Mouse (Mus musculus): ENCODE data around the gene Clcn7.
A peak's percentile ranks its signal among the peaks of the same experiment; 100 is the strongest.

Clcn7 gene

DNA sequence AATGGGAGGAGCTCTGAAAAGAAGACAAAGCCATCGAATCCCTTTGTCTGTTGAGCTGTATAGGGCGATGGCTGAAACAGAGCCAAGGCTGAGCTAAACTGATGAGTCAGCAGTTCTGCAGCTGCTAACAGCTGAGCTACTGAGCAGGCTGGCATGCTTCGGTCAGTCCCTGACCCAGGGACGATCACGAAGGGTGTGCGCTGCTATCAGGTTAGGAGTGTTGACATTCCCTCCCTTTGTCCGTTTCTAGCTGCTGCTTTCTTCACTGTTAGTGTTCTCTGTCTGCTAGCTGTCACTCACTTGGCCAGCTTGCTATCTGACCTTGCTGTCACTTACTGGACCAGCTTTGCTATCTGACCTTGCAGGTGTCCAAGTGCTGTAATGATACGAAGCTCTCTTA lies 6.1 kb upstream of the Clcn7 start:
- peak; percentile 55 for DNase-seq (ENCODE audit: low read depth)

DNA sequence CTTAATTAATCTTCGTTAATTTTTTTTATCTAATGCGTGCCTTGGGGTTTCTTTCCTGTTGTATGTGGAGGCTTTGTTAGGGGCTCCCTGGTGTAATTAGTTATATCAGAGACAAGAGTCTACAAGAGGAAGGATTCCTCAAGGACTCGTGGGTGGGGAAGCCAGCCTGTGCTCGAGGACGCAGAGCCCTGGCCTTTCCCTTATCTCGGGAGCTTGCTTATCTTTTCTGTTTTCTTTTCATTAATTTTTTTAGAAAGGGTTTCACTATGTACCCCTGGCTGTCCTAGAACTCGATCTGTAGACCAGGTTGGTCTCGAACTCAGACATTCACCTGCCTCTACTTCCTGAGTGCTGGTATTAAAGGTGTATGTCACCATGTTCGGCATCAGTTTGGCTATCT lies 5.5 kb upstream of the Clcn7 start:
- no peak for DNase-seq (ENCODE audit: low read depth)

DNA sequence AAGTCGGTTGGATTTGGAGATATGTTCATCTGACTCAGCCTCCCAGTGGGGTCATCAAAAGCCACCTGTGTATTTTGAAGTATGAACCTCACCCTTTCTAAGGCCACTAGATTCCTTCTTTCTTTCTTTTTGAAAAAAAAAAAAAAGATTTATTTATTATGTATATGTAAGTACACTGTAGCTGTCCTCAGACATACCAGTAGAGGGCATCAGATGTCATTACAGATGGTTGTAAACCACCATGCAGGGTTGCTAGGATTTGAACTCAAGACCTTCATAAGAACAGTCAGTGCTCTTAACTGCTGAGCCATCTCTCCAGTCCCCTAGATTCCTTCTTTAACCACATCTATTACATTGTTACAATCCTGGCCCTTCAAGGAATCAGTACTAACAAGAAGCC lies 3.1 kb upstream of the Clcn7 start:
- no peak for DNase-seq (ENCODE audit: low read depth)

DNA sequence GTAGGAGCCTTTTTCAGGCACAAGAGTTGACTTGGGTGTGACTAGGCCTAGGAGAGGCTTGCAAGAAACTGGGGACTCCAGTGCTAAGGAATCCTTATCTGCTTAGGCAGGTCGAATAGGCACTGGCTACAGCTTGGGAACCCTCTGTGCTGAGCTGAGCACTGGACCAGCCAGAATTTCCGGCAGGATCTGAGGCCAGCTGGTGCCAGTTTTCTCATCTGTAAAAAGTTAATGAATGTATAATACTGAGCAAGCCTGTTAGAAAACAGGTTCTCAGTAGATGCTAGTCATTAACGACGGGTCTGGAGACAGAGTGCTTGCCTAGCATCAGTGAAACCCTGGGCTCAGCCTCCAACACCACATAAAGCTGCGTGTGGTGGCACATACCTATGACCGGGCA lies 2.4 kb downstream of the Clcn7 start:
- no peak for DNase-seq (ENCODE audit: low read depth)

DNA sequence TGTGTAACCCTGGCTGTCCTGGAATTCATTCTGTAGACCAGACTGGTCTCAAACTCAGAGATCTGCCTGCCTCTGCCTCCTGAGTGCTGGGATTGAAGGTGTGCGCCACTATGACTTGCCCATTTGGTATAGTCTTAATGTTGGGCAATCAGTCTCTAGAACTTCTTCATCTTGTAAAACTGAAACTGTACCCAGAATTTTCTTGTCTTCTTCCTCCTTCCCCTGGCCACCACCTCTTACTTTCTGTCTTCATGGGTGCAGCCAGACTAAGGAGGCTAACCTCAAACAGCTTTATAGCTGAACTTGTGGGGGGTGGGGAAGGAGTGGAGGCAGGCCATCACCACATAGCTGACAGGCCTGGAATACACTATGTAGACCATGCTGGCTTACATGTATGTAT lies 5.6 kb downstream of the Clcn7 start:
- no peak for DNase-seq (ENCODE audit: low read depth)

DNA sequence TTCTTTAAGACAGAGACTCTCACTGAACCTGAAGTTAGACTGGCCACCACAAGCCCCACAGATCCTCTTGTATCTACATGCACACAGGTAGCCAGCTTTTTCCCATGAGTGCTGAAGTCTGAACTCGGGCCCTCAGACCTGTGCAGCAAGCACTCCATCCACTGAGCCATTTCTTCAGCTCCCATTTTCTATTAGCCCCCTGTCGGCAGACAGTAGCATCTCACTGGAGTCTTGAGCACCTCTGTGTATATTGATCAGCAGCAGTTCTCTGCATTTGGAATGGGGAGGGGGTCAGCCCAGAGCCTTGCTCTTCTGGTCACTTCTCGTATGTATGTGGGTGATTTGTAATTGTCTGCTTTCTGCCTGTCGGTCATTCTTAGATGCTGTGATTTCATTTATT lies 6.8 kb downstream of the Clcn7 start:
- DNase-seq (ENCODE audit: low read depth) = no peak

DNA sequence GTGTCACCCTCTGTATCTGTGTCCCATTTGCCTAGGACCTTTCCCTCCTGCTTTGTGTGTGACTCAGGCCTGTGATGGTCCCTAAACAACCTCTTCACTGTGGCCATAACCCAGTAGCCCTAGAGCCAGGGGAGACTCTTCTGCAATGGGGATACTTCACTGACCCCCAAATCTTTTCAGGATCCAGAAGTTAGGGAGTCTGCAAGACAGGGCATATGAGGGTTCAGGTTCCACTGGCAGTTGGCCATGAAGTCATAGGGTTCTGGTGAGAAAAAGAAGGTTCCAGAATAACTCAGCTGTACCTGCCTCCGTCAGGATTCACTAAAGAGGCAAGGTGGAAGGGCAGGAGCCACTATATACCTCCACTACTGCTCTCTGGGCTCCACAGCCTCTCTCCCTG lies 29.0 kb downstream of the Clcn7 start, which contains the start of gene Ccdc154:
Ccdc154 (plus strand) TSS at position 301 of the 400 bp plus-strand sequence.
- DNase-seq (ENCODE audit: low read depth) = no peak

DNA sequence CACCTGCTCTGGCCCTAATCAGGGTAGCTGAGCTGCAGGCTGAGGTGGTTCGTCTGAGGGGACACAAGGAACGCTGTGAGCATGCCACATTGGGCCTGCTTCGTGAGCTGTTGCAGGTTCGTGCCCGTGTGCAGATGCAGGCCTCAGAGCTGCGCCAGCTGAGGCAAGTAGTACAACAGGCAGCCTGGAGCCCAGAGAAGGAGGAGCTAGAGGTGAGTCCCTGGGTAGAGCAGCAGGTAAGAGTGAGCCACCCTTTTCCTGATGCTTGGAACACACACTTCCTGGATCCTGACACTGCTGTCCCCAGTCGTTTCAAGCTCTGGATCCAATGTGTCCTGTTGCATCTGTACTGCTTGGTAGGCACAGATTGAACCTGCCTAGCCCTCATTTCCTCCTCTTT lies 30.2 kb downstream of the Clcn7 start:
- no peak for DNase-seq (ENCODE audit: low read depth)

DNA sequence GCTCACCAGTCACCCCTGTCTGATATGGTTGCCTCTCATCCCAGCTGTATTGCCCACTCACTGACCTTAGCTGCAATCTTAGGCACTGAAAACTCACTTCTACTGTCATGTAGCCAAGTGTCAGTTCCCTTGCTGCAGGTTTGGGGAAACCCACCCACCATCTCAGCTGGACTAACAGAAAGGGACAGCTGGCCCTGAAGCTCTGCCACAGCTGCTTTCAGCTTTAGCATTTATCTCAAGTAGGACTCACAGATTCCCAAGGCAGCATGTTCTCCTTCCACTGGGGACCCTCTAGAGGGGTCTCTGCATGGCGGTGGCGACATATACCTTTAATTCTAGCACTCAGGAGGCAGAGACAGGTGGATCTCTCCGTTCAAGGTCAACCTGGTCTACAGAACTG lies 31.6 kb downstream of the Clcn7 start:
- no peak for DNase-seq (ENCODE audit: low read depth)

DNA sequence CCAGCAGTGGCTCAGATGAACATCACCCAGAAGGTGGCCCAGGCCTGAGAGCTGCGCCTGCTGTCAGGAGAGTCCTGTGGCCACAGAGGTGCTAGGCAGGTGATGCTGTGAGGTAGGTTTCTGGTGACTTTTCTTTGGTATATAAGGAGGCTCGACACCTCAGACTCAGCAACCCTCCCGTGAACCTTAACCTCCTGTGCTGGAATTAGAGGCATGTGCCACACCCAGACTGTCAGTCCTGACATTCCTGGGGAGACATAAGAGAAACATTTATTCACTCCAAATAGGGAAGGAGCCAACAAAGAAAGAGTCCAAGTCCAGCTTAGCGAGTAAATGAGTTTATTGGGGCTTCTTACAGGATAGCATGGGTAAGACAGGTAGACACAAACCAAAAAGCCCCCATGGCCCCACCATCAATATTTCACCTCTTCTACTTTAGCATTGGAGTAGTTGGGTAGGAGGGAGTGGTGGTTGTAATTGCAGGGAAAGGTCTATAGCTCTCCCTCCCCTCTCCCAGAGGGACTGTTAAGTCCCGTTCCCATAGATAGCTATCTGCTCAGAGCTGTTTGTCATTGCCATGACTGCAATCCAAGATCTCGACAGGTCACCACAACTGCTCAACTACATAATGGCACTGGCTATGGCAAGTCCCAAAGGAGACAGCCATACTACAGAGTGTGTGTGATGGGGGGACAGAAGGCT lies 32.9 kb downstream of the Clcn7 start:
- DNase-seq (ENCODE audit: low read depth) = no peak

DNA sequence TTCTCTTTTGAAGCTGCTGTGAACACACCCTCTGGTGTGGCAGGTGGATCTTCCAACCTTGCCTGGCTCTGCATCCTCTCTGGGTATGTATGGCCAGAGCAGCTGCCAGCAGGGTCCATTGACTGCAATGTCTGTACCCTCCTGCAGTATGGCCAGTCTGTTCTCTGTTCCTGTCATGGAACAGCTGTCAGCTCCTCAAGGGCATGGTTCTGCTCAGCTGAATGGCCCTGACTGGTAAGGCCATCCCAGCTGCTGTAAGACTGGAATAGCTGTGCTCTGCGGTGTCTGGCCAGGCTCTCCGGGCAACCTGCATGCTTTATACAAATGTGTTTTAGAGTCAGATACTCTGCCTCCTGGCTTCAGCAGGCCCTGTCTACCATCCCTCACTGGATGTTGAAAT lies 36.5 kb downstream of the Clcn7 start:
- no peak for DNase-seq (ENCODE audit: low read depth)

DNA sequence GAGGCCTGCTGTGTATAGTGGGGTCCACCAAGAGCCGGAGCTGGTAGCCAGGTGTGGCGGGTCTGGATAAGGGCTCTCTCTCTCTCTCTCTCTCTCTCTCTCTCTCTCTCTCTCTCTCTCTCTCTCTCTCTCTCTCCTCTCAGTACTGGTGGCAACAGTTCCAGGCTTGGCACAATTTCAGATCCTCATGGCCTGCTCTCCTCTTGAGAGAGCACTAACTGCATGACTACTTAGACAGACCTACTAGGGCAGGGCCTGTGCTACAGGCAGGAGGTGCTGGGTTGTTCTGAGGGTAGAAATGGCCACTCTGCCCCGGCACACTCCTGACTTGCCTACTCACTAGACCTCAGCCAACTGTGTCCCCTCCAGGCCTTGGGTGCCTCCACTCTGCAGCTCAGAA lies 39.4 kb downstream of the Clcn7 start:
- DNase-seq (ENCODE audit: low read depth) = no peak

DNA sequence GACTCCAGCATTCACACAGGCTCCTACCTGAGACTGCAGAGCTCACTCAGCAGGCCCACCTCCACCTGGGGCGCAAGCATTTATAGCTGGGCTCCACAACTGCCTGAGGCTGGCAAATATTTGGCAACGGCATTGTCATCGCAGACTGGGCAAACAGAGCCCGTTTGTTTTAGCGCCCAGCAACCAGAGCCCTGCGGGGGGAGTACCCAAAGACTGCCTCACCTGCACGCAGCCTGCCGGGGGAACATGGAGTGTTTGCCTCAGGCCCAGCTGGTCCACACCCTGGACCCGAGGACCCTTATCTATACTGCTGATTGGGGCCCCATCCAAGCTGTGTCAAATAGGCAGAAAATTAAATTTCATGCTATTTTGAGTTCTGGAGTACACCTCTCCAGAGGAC lies 42.2 kb downstream of the Clcn7 start, which contains the start of gene Gm38655:
Gm38655 (minus strand) TSS at position 61 of the 400 bp plus-strand sequence.
- no peak for DNase-seq (ENCODE audit: low read depth)

DNA sequence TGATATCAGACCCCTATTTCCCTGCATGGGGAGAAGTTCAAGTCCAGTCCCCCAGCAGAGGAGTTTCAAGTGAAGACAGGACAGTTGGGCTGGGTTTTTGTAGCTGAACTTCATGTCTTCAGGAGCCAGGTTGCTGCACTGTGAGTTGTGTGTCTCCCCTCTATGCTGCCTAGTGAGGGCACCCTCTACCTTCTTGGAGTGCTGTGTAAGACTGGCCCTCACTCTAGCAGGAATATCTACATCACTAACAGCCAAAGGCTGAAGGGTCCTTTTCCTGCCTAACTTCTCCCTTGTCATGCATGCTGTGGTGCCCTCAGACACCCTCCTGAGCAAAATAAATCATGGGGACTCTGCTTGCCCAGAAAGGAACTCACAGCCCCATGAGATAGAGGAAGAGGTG lies 50.0 kb downstream of the Clcn7 start:
- DNase-seq (ENCODE audit: low read depth) = no peak

DNA sequence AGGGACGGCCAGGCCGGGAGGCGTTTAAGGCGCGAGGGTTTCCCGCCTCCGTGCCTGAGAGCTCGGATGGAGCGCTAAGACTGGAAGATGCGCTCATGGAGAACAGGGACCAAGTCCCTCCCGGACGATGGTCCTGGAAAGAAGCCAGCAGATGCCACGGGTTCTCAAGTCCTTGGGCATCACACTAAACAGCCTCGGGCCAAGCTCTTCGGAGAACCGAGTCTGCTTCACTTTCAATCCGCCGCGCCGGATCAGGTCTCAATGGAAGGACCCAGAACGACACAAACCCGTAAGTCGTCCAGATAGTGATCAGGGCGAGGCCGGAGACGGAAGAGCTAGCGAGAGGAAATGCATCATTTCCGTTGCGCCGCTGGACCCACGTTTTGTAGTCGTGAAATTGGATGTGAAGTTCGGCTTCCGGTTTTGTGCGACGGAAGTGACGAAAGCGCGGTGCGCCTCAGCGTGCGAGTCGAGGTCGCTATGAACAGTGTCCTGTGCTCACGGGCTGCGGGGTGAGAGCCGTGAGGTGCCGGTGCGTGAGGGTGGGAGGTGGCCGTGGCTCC lies 51.0 kb downstream of the Clcn7 start, which contains the start of gene BC003965:
BC003965 (plus strand) TSS at position 426 of the 563 bp plus-strand sequence.
- peak; percentile 100 for DNase-seq (ENCODE audit: low read depth)

DNA sequence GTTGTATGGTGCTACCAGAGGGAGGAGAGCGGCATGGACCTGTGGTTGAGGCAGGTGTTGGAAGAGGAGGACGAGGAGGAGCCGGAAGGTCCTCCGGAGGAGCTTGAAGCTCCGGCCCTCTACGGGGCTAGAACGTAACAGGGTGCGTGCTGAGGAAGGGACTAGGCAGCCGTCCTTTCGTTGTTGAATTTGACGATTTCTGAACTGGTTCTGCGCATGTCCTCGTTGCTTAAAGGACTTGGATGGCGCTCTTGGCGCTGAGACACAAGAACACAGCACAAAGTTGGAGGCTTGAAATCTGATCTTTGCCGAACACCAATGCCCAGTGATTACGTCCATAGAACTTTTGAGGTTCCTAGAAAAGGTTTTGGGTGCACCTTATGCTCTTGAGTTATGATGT lies 51.8 kb downstream of the Clcn7 start:
- no peak for DNase-seq (ENCODE audit: low read depth)

DNA sequence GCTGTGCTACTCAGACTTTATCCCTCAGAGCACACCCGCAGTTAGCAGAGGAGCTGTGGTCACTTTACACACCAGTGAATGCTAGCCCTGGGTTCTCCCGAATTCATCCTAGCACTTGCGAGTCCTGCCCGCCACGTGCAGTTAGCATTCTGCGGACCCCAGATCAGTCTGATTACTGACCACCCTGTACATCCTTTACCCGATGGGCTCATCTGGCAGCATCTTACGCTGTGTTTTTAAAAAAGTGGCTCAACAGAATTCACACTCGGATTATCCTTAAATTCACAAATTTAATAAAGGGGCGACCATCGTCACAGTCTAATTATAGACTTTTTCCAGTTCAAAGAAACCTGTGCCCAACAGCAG lies 54.6 kb downstream of the Clcn7 start:
- no peak for DNase-seq (ENCODE audit: low read depth)

DNA sequence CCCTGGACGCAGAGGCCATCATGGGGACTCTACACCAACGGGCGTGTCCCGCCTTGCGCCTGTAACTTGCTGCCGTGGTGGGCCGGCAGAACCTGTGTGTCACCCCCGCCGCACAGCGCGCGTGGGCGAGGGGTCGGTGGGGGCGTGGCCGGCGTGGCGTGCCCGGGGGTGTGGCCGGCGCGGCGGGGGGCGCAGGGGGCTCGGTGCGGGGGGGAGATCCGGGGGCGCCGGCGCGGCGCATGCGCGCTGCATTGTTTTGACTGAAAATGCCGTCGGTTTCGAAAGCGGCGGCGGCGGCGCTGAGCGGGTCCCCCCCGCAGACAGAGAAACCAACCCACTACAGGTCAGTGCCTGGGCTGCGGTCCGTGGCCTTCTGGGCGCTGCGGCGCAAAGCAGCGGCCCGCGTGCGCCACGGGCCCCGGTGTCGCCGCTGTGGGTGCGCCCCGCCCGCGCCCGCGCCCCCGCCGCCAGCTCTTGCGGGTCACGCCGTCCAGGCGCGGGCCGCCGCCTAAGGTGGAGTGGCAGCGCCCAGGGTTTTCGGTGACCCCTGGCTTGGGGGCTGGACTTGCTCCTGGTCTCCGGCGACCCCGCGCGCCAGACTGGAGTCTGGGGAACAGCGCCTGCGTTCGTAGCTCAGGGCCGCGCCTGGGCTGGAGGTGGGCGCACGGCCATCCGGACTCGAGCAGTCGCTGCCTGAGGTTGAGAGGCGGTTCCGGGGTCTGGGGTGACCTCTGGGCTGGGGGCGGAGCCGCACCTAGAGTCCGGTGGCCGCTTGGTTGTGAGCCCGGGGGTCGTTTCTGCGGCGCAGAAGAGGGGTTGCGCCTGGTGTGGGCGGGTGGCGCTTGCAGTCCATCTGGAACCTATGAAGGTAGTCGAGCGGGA lies 55.2 kb downstream of the Clcn7 start, which contains the start of gene Unkl:
Unkl (plus strand) TSS at position 248 of the 882 bp plus-strand sequence.
- DNase-seq (ENCODE audit: low read depth) = no peak

DNA sequence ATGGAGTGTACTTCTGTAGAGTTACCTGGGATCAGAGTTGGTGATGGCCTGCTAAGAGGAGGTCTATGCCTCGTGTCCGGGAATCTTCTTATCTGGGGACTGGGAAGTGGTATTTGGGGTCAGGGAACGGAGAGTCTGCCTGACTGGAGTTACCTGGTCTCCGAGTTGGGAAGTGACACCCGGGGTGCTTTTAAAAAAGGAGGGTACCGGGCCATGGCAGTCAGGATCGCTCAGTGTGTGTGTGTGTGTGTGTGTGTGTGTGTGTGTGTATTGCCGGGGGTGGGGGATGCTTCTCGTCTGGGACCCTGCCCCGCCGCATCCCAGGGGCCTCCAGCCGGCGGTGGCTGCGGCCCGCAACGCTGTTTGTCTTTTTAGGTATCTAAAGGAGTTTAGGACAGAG lies 55.9 kb downstream of the Clcn7 start:
- no peak for DNase-seq (ENCODE audit: low read depth)

DNA sequence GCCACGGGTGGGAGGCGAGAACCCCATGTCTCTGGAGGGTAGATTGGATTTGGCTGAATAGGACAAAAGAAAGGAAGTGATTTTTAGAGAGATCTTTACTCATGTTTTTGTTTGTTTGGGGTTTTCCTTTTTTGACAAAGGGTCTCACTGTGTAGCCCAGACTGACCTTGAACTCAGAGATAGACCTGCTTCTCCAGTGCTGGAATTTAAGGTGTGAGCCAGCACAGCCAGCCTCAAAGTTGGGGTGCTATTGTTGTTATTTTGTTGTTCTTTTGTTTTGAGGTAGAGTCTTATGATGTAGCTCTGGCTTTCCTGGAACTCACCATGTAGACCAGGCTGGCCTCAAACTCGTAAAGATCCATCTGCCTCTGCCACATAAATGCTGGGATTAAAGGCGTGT lies 69.2 kb downstream of the Clcn7 start:
- DNase-seq (ENCODE audit: low read depth) = no peak

DNA sequence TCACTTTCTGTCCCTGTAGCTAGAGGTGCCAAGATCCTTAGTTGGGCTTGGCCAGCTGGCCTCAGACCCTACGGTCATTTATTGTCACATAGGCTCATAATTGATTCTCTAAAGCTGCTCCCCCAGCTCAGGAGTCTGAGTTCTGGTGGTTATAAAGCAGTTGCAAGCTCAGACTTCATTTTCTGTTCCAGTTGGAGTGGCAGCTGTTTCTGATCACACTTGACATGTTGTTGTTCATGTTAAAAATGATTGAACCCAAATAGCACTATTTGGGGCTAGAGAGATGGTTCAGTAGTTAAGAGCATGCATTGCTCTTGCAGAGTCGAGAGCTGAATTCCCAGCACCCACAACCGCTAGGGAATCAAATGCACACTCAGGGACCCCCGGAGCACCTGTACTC lies 76.8 kb downstream of the Clcn7 start:
- no peak for DNase-seq (ENCODE audit: low read depth)

DNA sequence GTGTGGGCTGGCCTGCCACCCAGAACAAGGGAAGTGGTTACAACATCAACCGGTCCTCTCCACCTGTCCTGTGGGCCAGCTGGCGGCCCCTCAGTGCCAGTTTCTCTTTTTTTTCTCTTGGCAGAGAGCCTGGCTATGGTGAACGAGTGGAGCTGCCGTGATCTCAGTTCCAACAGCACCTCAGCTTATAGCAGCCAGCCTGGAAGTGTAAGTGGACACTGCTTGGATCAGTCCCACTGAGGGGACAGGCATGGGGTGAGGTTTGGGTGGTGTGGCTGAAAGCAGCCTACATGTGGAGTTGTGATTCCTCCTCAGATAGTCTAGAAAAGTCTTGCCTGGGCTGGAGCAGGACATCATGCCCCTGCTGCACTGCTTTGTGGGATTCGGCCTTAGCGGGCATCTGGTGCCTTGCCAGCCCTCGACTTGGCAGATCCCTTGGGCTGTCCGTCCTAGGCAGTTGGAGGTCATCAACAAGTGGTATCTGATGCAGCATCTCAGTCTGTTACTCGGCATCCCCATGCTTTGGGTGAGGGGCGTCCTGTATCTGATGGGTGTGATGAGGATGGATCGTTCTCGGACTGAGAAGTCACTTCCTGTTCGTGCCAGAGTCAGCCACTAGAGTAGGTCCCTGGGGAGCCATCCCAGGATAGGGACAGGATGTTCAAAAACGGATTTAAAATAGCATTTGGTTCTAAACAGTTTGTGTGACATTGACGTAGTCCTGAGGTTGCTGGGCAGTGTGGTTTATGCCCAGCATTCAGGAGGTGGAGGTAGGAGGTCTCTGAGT lies 77.7 kb downstream of the Clcn7 start:
- no peak for DNase-seq (ENCODE audit: low read depth)
